Mouse (Mus musculus): Measurements from ENCODE around the gene Gm20820.
"Not testable (repeated sequence)": the region's sequence is repeated elsewhere in the genome, so short reads cannot be mapped to it uniquely, and the experiment has no call there.

DNA sequence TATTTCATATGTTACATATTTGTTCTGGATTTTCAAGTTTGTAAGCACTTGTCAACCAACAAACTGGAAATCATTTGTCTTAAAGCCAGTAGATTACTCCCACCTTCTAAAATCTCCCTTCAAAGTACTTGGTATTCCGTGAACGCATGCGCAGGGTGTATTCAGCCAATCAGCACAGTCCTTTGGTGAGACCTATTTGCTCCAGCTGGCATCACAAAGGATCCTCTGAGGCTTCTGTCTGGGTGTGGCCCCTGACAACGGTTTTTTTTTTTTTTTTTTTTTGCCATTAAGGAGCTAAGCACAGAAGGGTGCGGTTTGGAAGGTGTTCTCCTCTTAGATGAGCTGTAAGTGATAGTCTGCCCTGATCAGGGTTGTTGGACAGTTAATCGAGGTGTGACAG lies at the start of gene Gm20820:
- TF ChIP-seq CTCF (IDR thresholded peaks at IDR 0.05; ENCODE audit: low read depth, low read length); POLR2A (IDR thresholded peaks at IDR 0.05; ENCODE audit: extremely low read depth, insufficient read depth, low read length): not testable (repeated sequence)
